Mouse (Mus musculus) inflammation-experienced regulatory T-cells, adult 16 weeks (primary cell): ENCODE measurements around the gene Wdr38. TPM values are rescaled to one million over a fixed set of nuclear protein-coding genes. Genes with fewer than 3 reads are reported as not detected.

Experiments used
- polyA plus RNA-seq: library from polyadenylated mRNA; unstranded; fragments of 100-300 nt; shearing (Covaris generic); gene quantifications from one replicate; pipeline ENCODE4 v1.2.1, GENCODE M21; 2017

Wdr38 gene
- 2.0 TPM for polyA plus RNA-seq

DNA sequence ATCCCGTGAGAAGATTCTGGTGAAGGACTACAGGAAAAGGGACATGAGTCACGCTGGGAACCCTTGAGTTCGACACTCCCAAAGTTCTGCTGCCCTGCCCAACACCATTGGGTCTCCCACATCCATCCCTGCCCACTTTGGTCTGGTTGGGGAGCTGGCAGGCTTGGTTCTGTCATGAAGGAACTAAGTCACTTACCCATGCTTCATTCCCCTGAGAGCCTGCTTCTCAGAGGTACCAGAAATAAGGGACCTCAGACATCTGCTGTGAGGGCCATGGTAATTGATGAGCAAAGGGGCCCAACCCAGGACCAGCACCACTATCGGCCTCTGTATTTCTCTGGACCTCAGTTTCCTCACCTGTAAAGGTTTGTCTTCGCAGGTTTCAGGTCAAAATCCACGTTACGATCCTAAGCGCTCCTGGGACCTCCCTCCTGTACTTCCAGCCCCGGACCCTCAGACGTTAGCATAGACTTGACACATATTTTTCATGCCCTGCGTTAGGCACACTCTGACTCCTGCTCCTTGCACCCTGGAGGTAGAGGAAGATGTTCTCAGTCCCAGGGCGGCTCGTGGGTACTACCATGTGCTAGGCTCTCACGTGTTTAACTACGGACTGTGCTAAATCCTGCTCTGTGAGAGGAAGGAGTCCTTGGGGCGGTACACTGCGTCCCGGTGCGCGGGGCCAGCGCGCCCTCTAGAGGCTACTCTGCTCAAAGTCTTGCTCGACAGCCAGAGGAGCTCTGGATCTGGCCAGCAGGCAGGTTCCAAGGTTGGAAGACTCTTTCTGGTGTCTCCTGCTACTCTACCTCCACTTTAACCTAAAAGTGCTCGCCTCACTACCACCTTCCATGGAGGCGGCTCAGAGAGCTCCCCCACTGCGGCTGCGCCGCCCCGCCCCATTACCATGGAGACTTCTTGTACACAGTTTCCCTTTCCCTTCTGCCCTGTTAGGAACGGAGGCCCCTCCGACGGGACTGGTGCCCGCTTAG is at the start of gene Wdr38:
TSS of gene Wdr38 (plus strand) at position 91 of the 989 bp plus-strand sequence.

DNA sequence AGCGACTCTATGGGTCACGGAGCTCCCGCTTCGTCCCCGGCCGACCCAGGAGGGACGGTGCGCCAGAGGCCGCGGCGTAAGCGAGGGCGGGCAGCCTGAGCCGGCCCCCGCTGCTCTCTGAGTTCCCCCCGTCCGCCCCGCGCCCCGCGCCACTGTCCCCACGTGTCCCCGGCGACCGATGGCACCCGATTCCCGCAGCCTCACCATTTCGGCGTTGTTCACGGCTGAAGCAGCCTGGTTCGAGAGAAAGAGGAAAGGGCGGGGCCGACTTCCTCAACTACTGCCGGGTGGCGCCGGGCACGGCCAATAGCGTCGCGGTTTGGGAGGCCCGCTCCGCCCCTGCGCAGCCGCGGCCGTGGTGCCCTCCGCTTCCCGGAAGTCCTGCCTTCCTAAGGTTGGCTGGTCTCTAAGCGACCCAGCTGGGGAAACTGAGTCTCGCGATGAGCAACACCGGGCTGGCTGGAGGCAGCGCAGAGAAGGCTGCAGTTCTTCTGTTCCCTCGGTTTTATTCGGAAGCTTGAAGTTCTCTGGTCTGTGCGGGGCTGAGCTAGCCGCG is 7.7 kb downstream of the Wdr38 start, which contains the start of gene Arpc5l:
TSS of gene Arpc5l (plus strand) at position 469 of the 556 bp plus-strand sequence.

DNA sequence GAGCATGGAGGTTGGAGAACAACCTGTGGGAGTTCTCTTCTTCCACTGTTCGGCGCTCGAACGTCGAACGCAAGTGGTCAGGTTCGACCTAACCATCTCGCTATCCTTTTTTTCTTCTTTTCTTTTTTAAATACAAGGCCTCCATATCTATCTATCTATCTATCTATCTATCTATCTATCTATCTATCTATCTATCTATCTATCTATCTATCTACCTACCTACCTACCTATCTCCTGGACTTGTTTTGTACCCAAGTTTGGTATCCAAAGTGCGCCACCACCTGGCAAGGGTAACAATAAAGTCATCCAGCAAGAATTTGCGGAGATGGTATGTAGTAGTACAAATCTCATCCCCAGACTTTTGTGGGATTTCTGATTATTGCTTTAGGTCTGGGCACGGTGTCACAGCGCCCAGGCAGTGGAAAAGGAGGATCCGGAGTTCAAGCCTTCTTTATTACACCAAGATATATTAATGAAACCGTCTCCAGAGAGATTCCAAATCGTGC is 8.4 kb downstream of the Wdr38 start, which contains the start of gene Rpl35:
TSS of gene Rpl35 (minus strand) at position 51 of the 506 bp plus-strand sequence.

Other genes starting within 250 kb of the Wdr38 start
- gene Nr6a1, start 69.8 kb upstream of the Wdr38 start, polyA plus RNA-seq: 1.2 TPM
- gene Olfml2a, start 65.5 kb upstream of the Wdr38 start, polyA plus RNA-seq: not detected
- gene Arpc5l, start 7.9 kb downstream of the Wdr38 start, polyA plus RNA-seq: 244 TPM
- 402 TPM for gene Rpl35, start 8.1 kb downstream of the Wdr38 start, polyA plus RNA-seq
- gene Golga1, start 68.1 kb downstream of the Wdr38 start, polyA plus RNA-seq: 50.8 TPM
- 18.8 TPM for gene Scai, start 193.3 kb downstream of the Wdr38 start, polyA plus RNA-seq
- gene Ppp6c, start 229.0 kb downstream of the Wdr38 start, polyA plus RNA-seq: 137 TPM